Mouse (Mus musculus): ENCODE data around the gene Olfr159. TPM values are rescaled to one million over a fixed set of nuclear protein-coding genes. Genes with fewer than 3 reads are reported as not detected.

Olfr159 gene
- total and polyA plus RNA-seq, 3 experiments, result not detected

GRCm38 (mm10) chr4:43737144-43737543 is 33.7 kb downstream of the Olfr159 start:
- H3K4me1 ChIP-seq (ENCODE audit: control insufficient read depth, insufficient read depth, low read length), result peaks cover 32% of the 10 kb centered on the region
- TF ChIP-seq POLR2A (IDR thresholded peaks at IDR 0.05; ENCODE audit: insufficient read depth, low read depth, low read length) (no peak), EP300 (IDR thresholded peaks at IDR 0.05; ENCODE audit: insufficient read depth, low read depth, low read length) (no peak), CTCF (IDR thresholded peaks at IDR 0.05) (no peak)
- H3K36me3 ChIP-seq (ENCODE audit: control insufficient read depth, insufficient read depth, low read length), result no peaks in the 10 kb centered on the region; the same call in 1 of the 2 replicates
- intact Hi-C loops (cut with DNase I), result no loop called here
- no peaks in the 10 kb centered on the region for H3K79me2 ChIP-seq (replicated peaks; ENCODE audit: control insufficient read depth, insufficient read depth, low read length)
- no peak overlapping the region for H3K4me3 ChIP-seq
- H3K27me3 ChIP-seq (ENCODE audit: control insufficient read depth, insufficient read depth, low read length), result no peaks in the 10 kb centered on the region
- WGBS, result 50% methylated on average over 6 of the region's 6 CpGs
- H3K27ac ChIP-seq, result peak overlapping the region; percentile 32
- DNase-seq, result no peak
- no peak overlapping the region for H3K9ac ChIP-seq (ENCODE audit: low read depth, low read length)

GRCm38 (mm10) chr4:43733186-43733585 is 37.6 kb downstream of the Olfr159 start:
- intact Hi-C loops (cut with DNase I), result loop anchor here (2.0 kb wide), 1 partner anchor 146 kb away; no protein-coding TSS in a partner anchor
- TF ChIP-seq POLR2A (IDR thresholded peaks at IDR 0.05; ENCODE audit: insufficient read depth, low read depth, low read length) (no peak; the same call in 1 of the 2 replicates), EP300 (IDR thresholded peaks at IDR 0.05; ENCODE audit: insufficient read depth, low read depth, low read length) (no peak), CTCF (IDR thresholded peaks at IDR 0.05) (no peak)
- Histone ChIP-seq H3K4me3 (peak overlapping the region; percentile 37), H3K4me1 (ENCODE audit: control insufficient read depth, insufficient read depth, low read length) (peaks cover 42% of the 10 kb centered on the region), H3K9ac (ENCODE audit: low read depth, low read length) (peak overlapping the region; percentile 52), H3K79me2 (replicated peaks; ENCODE audit: control insufficient read depth, insufficient read depth, low read length) (no peaks in the 10 kb centered on the region), H3K36me3 (ENCODE audit: control insufficient read depth, insufficient read depth, low read length) (no peaks in the 10 kb centered on the region), H3K27me3 (ENCODE audit: control insufficient read depth, insufficient read depth, low read length) (no peaks in the 10 kb centered on the region), H3K27ac (peak overlapping the region; percentile 76)
- DNase-seq, result peak; percentile 50 to 53
- 34% methylated on average over 5 of the region's 5 CpGs for WGBS

DNA sequence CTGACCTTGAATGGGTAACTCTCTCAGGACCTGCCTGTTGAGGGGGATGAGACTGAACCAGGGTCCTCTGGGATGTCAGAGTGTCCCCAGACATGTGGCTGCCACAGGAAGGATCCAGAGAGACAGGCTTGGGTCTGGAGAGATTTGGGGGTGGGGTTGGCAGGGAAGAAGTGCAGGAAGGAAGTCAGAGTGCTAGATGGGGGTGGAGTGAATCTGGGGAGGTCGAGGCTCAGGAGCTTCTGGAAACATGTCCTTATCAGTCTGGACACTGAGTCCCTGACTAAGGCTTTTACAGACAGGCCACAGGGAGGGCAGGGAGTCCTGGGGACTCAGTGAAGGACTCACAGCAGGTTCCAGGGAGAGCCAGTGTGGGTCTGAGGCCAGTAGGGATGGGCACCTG is 38.6 kb downstream of the Olfr159 start:
- no peak for TF ChIP-seq EP300 (IDR thresholded peaks at IDR 0.05; ENCODE audit: insufficient read depth, low read depth, low read length)
- 6% methylated on average over 1 of the region's 1 CpGs for WGBS
- peak; percentile 39 for DNase-seq
- Histone ChIP-seq H3K27me3 (ENCODE audit: control insufficient read depth, insufficient read depth, low read length) (no peaks in the 10 kb centered on the region), H3K27ac (peak overlapping the region; percentile 96), H3K4me1 (ENCODE audit: control insufficient read depth, insufficient read depth, low read length) (peaks cover 47% of the 10 kb centered on the region), H3K9ac (ENCODE audit: low read depth, low read length) (peak overlapping the region; percentile 52), H3K79me2 (replicated peaks; ENCODE audit: control insufficient read depth, insufficient read depth, low read length) (no peaks in the 10 kb centered on the region), H3K36me3 (ENCODE audit: control insufficient read depth, insufficient read depth, low read length) (no peaks in the 10 kb centered on the region), H3K4me3 (peak overlapping the region; percentile 49)
- intact Hi-C loops (cut with DNase I), result loop anchor here (2.0 kb wide), 1 partner anchor 145 kb away; no protein-coding TSS in a partner anchor

DNA sequence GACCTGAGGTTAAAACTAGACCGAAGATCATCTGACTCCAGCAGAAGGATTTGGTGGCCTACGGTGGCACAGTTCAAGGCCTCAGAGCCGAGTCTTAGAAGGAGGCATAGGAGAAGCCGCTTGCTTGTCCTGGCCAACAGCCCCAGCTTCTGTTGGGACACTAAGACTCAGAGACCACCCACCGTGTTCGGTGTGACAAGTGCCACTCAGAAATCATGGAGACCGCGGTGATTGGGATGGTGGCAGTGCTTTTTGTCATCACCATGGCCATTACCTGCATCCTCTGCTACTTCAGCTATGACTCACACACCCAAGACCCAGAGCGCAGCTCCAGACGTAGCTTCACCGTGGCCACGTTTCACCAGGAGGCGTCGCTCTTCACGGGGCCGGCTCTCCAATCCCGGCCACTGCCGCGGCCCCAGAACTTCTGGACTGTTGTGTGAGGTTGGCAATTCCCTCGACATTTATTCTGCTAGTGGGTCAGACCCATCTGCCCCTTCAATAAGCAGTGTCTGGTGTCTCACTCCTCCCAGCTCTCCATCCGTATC is 40.0 kb downstream of the Olfr159 start:
- Histone ChIP-seq H3K4me3 (peak overlapping the region; percentile 49), H3K9ac (ENCODE audit: low read depth, low read length) (peak overlapping the region; percentile 58), H3K27me3 (ENCODE audit: control insufficient read depth, insufficient read depth, low read length) (no peaks in the 10 kb centered on the region), H3K4me1 (ENCODE audit: control insufficient read depth, insufficient read depth, low read length) (peaks cover 44% of the 10 kb centered on the region), H3K36me3 (ENCODE audit: control insufficient read depth, insufficient read depth, low read length) (no peaks in the 10 kb centered on the region), H3K79me2 (replicated peaks; ENCODE audit: control insufficient read depth, insufficient read depth, low read length) (no peaks in the 10 kb centered on the region), H3K27ac (peak overlapping the region; percentile 96)
- 58% methylated on average over 21 of the region's 21 CpGs for WGBS
- intact Hi-C loops (cut with DNase I), result no loop called here
- TF ChIP-seq CTCF (IDR thresholded peaks at IDR 0.05) (peak; percentile 72), POLR2A (IDR thresholded peaks at IDR 0.05; ENCODE audit: insufficient read depth, low read depth, low read length) (no peak)
- peak; percentile 64 to 67 for DNase-seq

DNA sequence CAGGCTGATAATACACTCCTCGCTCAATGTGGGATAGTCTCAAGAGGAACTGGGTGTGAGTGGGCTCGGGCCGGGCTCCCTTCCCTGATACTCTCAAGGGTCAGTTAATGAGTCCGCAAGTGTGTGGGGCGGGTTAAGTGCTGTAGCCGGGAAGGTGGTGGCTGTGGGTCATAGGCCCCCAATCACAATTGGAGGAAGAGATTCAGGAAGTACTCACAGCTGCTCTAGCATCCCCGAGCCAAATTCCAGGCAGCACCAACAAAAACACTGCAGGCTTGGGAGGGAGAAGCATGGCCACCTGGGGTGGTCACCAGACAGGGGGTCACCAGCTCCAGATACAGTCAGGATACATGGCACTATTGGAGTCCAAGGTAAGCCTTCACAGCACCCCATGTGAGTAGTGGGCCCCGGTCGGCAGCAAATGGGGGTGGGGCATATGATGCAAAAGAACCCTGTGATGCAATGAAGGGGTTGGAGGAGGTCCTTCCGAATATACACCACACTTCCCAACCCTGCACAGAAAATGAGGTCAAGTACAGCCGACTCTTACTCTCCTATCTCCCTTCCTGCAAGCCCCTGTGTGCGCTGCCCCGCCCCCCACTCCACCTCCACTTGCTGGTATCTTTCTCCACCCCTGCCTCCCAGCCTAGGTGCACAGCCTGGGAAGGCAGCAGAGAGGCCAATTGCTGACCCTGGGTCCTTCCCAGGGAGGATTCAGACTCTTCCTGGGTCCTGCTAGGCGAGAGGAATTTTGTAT is 40.8 kb downstream of the Olfr159 start, which contains the start of gene Spaar:
Spaar (plus strand) TSS at position 241 of the 757 bp plus-strand sequence.
- peak; percentile 83 to 88 for DNase-seq
- TF ChIP-seq EP300 (IDR thresholded peaks at IDR 0.05; ENCODE audit: insufficient read depth, low read depth, low read length) (peak; percentile 95), POLR2A (IDR thresholded peaks at IDR 0.05; ENCODE audit: insufficient read depth, low read depth, low read length) (peak; percentile 88), CTCF (IDR thresholded peaks at IDR 0.05) (no peak)
- peaks cover 39% of the 10 kb centered on the region for H3K4me1 ChIP-seq (ENCODE audit: control insufficient read depth, insufficient read depth, low read length)
- H3K36me3 ChIP-seq (ENCODE audit: control insufficient read depth, insufficient read depth, low read length), result no peaks in the 10 kb centered on the region
- peak within 1 kb of the TSS; percentile 49 for H3K4me3 ChIP-seq
- no peaks in the 10 kb centered on the region for H3K79me2 ChIP-seq (replicated peaks; ENCODE audit: control insufficient read depth, insufficient read depth, low read length)
- peak within 1 kb of the TSS; percentile 96 for H3K27ac ChIP-seq
- H3K9ac ChIP-seq (ENCODE audit: low read depth, low read length), result peak within 1 kb of the TSS; percentile 58
- no peaks in the 10 kb centered on the region for H3K27me3 ChIP-seq (ENCODE audit: control insufficient read depth, insufficient read depth, low read length)
- 23% methylated on average over 14 of the region's 14 CpGs for WGBS
- intact Hi-C loops (cut with DNase I), result no loop called here

DNA sequence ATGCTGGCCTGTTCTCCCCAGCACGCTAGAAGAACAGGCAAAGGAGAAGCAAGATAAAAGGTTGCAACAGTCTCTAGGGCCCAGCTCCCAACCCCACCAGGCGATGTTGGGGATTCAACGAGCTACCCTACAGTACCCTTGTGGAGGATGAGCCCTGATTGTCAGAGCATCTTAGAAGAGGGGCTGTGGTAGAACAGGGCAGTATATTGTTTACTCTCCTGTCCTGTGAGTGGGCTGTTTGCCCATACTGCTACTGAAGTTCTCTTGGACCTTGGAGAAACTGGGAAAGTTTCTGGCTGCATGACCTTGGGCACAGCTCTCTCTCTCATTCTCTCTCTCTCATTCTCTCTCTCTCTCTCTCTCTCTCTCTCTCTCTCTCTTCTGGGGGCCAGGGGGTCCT is 41.7 kb downstream of the Olfr159 start:
- H3K27ac ChIP-seq, result peak overlapping the region; percentile 96
- H3K27me3 ChIP-seq (ENCODE audit: control insufficient read depth, insufficient read depth, low read length), result no peaks in the 10 kb centered on the region
- H3K79me2 ChIP-seq (replicated peaks; ENCODE audit: control insufficient read depth, insufficient read depth, low read length), result no peaks in the 10 kb centered on the region
- peaks cover 39% of the 10 kb centered on the region for H3K4me1 ChIP-seq (ENCODE audit: control insufficient read depth, insufficient read depth, low read length)
- WGBS, result 29% methylated on average over 3 of the region's 3 CpGs
- no peak for TF ChIP-seq CTCF (IDR thresholded peaks at IDR 0.05)
- no peak for TF ChIP-seq POLR2A (IDR thresholded peaks at IDR 0.05; ENCODE audit: insufficient read depth, low read depth, low read length)
- no peak for TF ChIP-seq EP300 (IDR thresholded peaks at IDR 0.05; ENCODE audit: insufficient read depth, low read depth, low read length)
- H3K4me3 ChIP-seq, result peak overlapping the region; percentile 27
- DNase-seq, result no peak
- H3K36me3 ChIP-seq (ENCODE audit: control insufficient read depth, insufficient read depth, low read length), result no peaks in the 10 kb centered on the region
- H3K9ac ChIP-seq (ENCODE audit: low read depth, low read length), result peak overlapping the region; percentile 40
- intact Hi-C loops (cut with DNase I), result no loop called here
